Mouse (Mus musculus): Measurements from ENCODE around the gene Plekhm2. TPM values are rescaled to one million over a fixed set of nuclear protein-coding genes. Genes with fewer than 3 reads are reported as not detected.

Gene Plekhm2
- polyA plus RNA-seq, 1 experiment = 24.5 TPM

GRCm38 (mm10) chr4:141625774-141626550 lies 38.7 kb downstream of the Plekhm2 start:
- Histone ChIP-seq H3K4me1 (ENCODE audit: control insufficient read depth, insufficient read depth, low read length) (no peaks in the 10 kb centered on the region), H3K27ac (ENCODE audit: control insufficient read depth, insufficient read depth, low read depth, low read length, poor library complexity) (no peak overlapping the region), H3K4me3 (replicated peaks; ENCODE audit: control insufficient read depth, low read depth, low read length) (no peak overlapping the region)
- TF ChIP-seq CTCF (IDR thresholded peaks at IDR 0.05; ENCODE audit: control insufficient read depth, insufficient read depth, low read length) = no peak
- WGBS = 89% methylated on average over 16 of the region's 16 CpGs

- Histone ChIP-seq H3K4me1 (ENCODE audit: control insufficient read depth, insufficient read depth, low read length) (no peaks in the 10 kb centered on the region), H3K27ac (ENCODE audit: control insufficient read depth, insufficient read depth, low read depth, low read length, poor library complexity) (no peak overlapping the region), H3K4me3 (replicated peaks; ENCODE audit: control insufficient read depth, low read depth, low read length) (no peak overlapping the region)
- WGBS = 70% methylated on average over 19 of the region's 19 CpGs
- peak; percentile 56; the same call in 1 of the 2 replicates for TF ChIP-seq CTCF (IDR thresholded peaks at IDR 0.05; ENCODE audit: control insufficient read depth, insufficient read depth, low read length)
- no peak for TF ChIP-seq POLR2A (IDR thresholded peaks at IDR 0.05; ENCODE audit: borderline replicate concordance, control insufficient read depth, low read depth, low read length)
Observed at GRCm38 (mm10) chr4:141624983-141625773, 39.5 kb downstream of the Plekhm2 start.

DNA sequence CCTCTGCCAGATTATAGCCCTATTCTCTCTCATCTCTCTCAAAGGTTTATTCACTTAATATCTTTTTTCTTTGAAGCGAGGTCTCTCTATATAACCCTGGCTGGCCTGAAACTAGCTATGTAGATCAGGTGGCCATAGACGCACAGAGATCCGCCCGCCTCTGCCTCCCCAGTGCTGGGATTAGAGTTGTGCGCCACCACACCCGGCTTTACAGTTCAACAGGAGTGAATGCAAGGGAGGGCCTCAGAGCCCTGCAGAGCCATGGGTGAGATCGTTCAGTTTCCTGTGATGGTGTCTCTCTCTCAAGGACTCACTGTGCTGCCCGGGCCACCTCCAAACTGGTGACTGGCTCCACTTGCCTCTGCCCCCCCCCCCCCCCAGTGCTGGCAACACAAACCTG lies 40.6 kb downstream of the Plekhm2 start:
- H3K4me1 ChIP-seq (ENCODE audit: control insufficient read depth, insufficient read depth, low read length) = no peaks in the 10 kb centered on the region
- TF ChIP-seq CTCF (IDR thresholded peaks at IDR 0.05; ENCODE audit: control insufficient read depth, insufficient read depth, low read length) (no peak), POLR2A (IDR thresholded peaks at IDR 0.05; ENCODE audit: borderline replicate concordance, control insufficient read depth, low read depth, low read length) (no peak)
- H3K4me3 ChIP-seq (replicated peaks; ENCODE audit: control insufficient read depth, low read depth, low read length) = no peak overlapping the region
- WGBS = 84% methylated on average over 8 of the region's 8 CpGs
- no peak overlapping the region for H3K27ac ChIP-seq (ENCODE audit: control insufficient read depth, insufficient read depth, low read depth, low read length, poor library complexity)

GRCm38 (mm10) chr4:141623666-141624065 lies 41.0 kb downstream of the Plekhm2 start, which contains the start of gene Slc25a34:
Slc25a34 (minus strand) TSS chr4:141623821.
- Histone ChIP-seq H3K27ac (ENCODE audit: control insufficient read depth, insufficient read depth, low read depth, low read length, poor library complexity) (no peak within 1 kb of the TSS), H3K4me3 (replicated peaks; ENCODE audit: control insufficient read depth, low read depth, low read length) (no peak within 1 kb of the TSS), H3K4me1 (ENCODE audit: control insufficient read depth, insufficient read depth, low read length) (peaks cover 2% of the 10 kb centered on the region; the same call in 1 of the 2 replicates)
- 71% methylated on average over 1 of the region's 1 CpGs for WGBS
- TF ChIP-seq CTCF (IDR thresholded peaks at IDR 0.05; ENCODE audit: control insufficient read depth, insufficient read depth, low read length) (no peak), POLR2A (IDR thresholded peaks at IDR 0.05; ENCODE audit: borderline replicate concordance, control insufficient read depth, low read depth, low read length) (peak; percentile 15; the same call in 1 of the 2 replicates)

GRCm38 (mm10) chr4:141623037-141623436 lies 41.7 kb downstream of the Plekhm2 start:
- TF ChIP-seq CTCF (IDR thresholded peaks at IDR 0.05; ENCODE audit: control insufficient read depth, insufficient read depth, low read length) (no peak), POLR2A (IDR thresholded peaks at IDR 0.05; ENCODE audit: borderline replicate concordance, control insufficient read depth, low read depth, low read length) (no peak)
- WGBS = 81% methylated on average over 11 of the region's 11 CpGs

GRCm38 (mm10) chr4:141622580-141622979 lies 42.1 kb downstream of the Plekhm2 start:
- Histone ChIP-seq H3K27ac (ENCODE audit: control insufficient read depth, insufficient read depth, low read depth, low read length, poor library complexity) (no peak overlapping the region), H3K4me3 (replicated peaks; ENCODE audit: control insufficient read depth, low read depth, low read length) (no peak overlapping the region), H3K4me1 (ENCODE audit: control insufficient read depth, insufficient read depth, low read length) (peaks cover 2% of the 10 kb centered on the region; the same call in 1 of the 2 replicates)
- TF ChIP-seq POLR2A (IDR thresholded peaks at IDR 0.05; ENCODE audit: borderline replicate concordance, control insufficient read depth, low read depth, low read length) = no peak
- no peak for TF ChIP-seq CTCF (IDR thresholded peaks at IDR 0.05; ENCODE audit: control insufficient read depth, insufficient read depth, low read length)
- 87% methylated on average over 5 of the region's 5 CpGs for WGBS

More at GRCm38 (mm10) chr4:141623037-141623436, 41.7 kb downstream of the Plekhm2 start:
- Histone ChIP-seq H3K4me3 (replicated peaks; ENCODE audit: control insufficient read depth, low read depth, low read length) (no peak overlapping the region), H3K27ac (ENCODE audit: control insufficient read depth, insufficient read depth, low read depth, low read length, poor library complexity) (no peak overlapping the region), H3K4me1 (ENCODE audit: control insufficient read depth, insufficient read depth, low read length) (peaks cover 2% of the 10 kb centered on the region; the same call in 1 of the 2 replicates)

GRCm38 (mm10) chr4:141622091-141622490 lies 42.6 kb downstream of the Plekhm2 start:
- H3K4me3 ChIP-seq (replicated peaks; ENCODE audit: control insufficient read depth, low read depth, low read length) = no peak overlapping the region
- H3K27ac ChIP-seq (ENCODE audit: control insufficient read depth, insufficient read depth, low read depth, low read length, poor library complexity) = no peak overlapping the region
- TF ChIP-seq CTCF (IDR thresholded peaks at IDR 0.05; ENCODE audit: control insufficient read depth, insufficient read depth, low read length) (no peak), POLR2A (IDR thresholded peaks at IDR 0.05; ENCODE audit: borderline replicate concordance, control insufficient read depth, low read depth, low read length) (no peak)
- WGBS = 71% methylated on average over 8 of the region's 8 CpGs
- peaks cover 2% of the 10 kb centered on the region; the same call in 1 of the 2 replicates for H3K4me1 ChIP-seq (ENCODE audit: control insufficient read depth, insufficient read depth, low read length)

GRCm38 (mm10) chr4:141621297-141621696 lies 43.4 kb downstream of the Plekhm2 start:
- TF ChIP-seq CTCF (IDR thresholded peaks at IDR 0.05; ENCODE audit: control insufficient read depth, insufficient read depth, low read length) = no peak
- H3K27ac ChIP-seq (ENCODE audit: control insufficient read depth, insufficient read depth, low read depth, low read length, poor library complexity) = no peak overlapping the region
- WGBS = 82% methylated on average over 8 of the region's 8 CpGs
- H3K4me1 ChIP-seq (ENCODE audit: control insufficient read depth, insufficient read depth, low read length) = peaks cover 2% of the 10 kb centered on the region; the same call in 1 of the 2 replicates
- H3K4me3 ChIP-seq (replicated peaks; ENCODE audit: control insufficient read depth, low read depth, low read length) = no peak overlapping the region
